Mouse (Mus musculus) kidney, postnatal 25 days (tissue): ENCODE measurements around the gene Cdk5r1.
A peak's percentile ranks its signal among the peaks of the same experiment; 100 is the strongest.
"Not testable (repeated sequence)": the region's sequence is repeated elsewhere in the genome, so short reads cannot be mapped to it uniquely, and the experiment has no call there.

Experiments
- DNase-seq, 2 experiments: peaks; one replicate each; pipeline ENCODE4 v3.0.0; 2021; ENCODE audit warnings: mixed read lengths in 2 of 2

The Cdk5r1 gene

DNA sequence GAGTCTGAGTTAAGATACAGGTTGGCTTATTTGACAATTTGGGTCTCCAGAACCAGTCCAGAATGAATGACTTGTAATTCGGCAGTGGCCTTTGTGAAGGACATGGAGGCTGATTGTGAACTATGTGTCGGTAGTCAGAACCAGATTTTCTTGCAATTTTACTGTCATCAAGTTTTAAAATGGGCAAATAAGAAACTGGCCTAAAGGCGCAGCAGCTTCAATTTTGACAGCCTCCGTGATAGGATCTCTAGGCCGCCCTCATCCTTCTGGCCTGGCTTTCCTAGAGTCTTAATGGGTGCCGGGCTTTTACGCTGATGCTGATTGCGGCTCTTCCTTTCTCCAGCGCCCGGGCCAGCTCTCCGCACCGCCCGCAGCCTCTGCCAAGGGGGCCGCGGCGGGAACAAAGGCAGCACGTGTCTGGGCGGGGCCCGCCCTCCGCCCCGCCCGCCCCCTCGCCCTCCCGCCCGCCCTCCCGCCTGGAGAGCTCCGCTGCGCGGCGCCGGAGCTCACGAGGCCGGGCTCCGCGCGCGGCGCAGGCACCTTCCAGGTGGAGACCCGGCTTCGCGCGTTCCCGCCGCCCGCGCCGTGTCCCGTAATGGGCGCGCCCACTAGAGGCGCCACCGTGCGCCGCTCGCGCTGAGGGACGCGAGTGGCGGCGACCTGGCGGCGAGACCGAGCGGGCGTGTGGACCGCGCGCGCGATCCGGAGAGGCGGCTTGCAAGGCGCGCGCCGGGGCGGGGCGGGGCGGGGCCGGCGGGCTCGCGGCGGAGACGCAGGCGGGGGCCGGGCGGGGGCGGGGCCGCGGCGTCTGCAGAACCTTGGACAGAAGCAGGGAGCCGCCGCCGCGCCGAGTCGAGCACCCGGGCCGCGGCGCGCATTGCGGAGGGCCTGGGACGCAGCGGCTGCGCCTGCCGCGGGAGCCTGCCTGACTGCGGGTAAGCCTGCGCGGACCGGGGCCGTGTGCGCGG lies at the start of gene Cdk5r1:
TSS of gene Cdk5r1 (plus strand) at position 802 of the 968 bp plus-strand sequence.
- peak; percentile 82 to 92 for DNase-seq

- DNase-seq = peak; percentile 97 to 98
Observed at GRCm38 (mm10) chr11:80428381-80429008, 48.3 kb upstream of the Cdk5r1 start, which contains the start of gene Psmd11. TSS of gene Psmd11 (plus strand) at chr11:80428615.

GRCm38 (mm10) chr11:80429009-80429475 lies 47.8 kb upstream of the Cdk5r1 start:
- peak; percentile 32 to 67 for DNase-seq

DNA sequence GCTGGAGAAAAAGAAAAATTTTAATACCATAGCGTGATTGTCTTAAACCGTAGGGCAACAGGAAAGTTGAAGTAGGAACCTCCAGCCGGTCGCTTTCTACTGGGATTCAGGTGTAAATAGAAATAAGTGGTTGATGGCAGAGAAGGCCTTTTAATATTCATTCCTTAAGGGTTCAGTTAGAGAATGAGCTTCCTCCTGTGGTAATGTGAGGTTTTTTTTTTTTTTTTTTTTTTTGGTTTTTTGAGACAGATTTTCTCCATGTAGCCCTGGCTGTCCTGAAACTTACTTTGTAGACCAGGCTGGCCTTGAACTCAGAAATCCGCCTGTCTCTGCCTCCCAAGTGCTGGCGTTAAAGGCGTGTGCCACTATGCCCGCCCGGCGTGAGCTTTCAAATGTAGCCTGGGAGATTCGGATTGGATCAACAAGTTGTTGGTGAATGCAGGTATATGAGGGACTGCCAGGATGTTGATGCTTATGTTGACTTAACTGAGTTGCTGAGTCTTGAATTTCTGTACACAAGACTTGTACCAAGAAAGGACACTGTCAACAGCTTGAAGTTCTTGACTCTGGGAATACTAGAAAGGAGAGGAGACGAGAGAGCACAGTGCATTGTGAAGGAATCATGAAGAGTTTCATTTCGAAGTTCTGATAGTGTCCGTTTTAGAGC lies 47.2 kb upstream of the Cdk5r1 start:
- no peak for DNase-seq

DNA sequence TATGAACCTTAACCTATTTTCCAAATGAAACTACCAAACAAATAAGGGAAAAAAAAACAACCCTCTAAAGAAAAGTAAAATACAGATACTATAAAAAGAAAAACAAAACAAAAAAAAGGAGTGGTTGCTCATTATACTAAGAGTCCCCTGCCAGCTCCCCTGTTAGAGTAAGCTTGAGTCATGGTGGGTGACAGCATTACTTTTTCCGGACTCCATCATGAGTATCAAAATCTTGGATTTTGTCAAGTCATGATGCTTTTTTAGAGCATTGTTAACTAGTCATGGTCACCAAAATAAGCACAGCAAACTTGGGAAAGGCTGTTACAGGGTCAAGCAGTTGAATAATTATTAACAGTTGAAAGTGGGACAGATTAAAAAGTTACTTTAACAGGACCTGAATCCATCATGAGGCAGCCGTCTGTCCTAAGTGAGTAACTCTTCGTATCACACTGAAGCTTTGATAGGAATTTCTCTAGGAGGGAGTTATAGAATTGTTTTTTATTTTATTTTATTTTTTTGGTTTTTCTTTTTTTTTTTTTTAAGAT lies 46.4 kb upstream of the Cdk5r1 start:
- peak in 1 of 2 experiments; percentile 12 for DNase-seq

DNA sequence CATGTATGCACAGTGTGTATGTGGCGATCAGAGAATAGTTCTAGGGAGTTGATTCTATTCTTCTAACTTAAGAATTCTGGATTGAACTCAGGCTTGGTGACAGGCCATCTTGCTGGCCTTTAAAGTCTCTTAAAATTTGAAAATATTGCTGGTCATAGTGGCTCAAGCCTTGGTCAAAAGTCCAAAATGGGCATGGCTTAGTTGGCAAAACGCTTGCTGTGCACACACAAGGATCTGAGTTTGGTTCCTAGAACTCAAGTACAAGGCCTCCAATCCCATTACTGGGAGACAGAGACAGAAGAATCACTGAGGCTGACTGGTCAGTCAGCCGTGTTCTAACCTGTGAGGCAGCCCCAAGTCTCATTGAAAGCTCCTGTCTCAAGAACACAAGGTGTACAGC lies 29.9 kb upstream of the Cdk5r1 start:
- DNase-seq = no peak

DNA sequence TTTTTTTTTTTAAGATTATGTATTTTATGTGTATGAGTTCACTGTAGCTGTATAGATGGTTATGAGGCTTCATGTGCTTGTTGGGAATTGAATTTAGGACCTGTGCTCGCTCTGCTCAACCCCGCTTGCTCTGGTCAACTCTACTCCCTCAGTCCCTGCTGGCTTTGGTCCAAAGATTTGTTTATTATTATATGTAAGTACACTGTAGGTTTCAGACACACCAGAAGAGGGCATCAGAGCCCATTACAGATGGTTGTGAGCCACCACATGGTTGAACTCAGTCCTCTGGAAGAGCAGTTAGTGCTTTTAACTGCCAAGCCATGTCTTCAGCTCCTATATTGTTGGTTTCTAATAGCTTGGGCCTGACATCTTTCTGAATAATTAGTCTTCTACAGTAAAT lies 27.0 kb upstream of the Cdk5r1 start:
- DNase-seq = no peak

DNA sequence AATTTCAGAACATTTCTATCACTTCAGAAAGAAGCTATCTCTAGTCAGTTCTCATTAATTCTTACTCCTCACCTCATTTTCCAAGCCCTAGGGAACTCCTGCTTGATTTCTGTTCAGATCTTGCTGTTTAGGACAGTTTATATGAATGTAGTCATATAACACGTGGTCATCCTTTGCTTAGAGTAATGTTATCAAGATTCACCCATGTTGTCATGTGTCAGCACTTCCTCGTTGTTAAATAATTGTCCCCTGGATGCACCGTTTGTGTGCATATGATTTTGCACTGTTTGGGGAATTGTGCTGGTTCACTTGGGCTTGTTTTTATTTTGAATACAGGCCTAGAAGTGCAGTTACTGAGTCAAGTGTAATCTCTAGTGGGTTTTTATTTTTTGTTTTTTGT lies 24.6 kb upstream of the Cdk5r1 start:
- no peak for DNase-seq

GRCm38 (mm10) chr11:80453198-80453597 lies 23.6 kb upstream of the Cdk5r1 start:
- DNase-seq = no peak

DNA sequence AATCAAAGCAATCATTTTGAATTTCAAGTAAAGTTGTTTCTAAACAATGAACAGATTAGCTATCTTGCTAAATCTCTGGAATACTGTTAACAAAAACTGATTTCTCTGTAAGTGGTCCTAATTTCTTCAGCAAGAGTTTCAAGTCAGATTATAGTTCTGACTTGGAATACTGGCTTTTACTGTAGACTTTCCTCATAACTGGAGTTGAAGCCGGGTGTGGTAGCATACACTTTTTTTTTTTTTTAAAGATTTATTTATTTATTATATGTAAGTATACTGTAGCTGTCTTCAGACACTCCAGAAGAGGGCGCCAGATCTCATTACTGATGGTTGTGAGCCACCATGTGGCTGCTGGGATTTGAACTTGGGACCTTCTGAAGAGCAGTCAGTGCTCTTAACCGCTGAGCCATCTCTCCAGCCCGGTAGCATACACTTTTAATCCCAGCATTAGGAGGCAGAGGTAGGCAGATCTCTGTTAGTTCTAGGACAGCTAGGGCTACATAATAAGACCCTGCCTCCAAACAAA lies 13.2 kb upstream of the Cdk5r1 start:
- DNase-seq = not testable (repeated sequence)

- peak in 1 of 2 experiments; percentile 43 for DNase-seq
Observed at GRCm38 (mm10) chr11:80471836-80472605, 4.8 kb upstream of the Cdk5r1 start.

DNA sequence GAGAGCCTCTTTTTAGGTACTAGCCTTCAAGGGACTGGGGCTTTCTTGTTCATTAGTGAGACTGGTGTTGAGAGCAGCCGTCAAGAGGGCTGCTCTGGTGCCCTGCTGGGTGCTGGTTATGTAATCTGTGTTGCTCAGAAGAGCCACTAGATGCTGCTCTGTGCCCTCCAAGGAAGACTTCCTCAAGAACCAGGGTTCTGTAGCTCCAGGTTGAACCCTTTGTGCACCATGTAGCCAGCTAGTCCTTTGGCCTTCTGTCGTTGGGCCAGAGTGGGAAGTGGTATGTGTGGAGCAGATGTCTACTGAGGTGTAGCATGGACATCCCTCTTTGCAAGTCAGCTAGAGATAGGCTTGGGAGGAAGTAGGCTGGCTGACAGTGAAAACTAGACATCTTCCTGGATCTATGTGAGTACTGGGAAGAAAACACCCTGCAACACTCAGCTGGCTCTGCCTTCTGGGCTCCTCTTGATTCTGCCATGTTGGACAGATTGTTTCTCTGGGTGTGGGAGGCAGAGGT lies 2.6 kb upstream of the Cdk5r1 start:
- DNase-seq = peak in 1 of 2 experiments; percentile 52

- peak in 1 of 2 experiments; percentile 43 for DNase-seq
Observed at GRCm38 (mm10) chr11:80474846-80475245, 2.0 kb upstream of the Cdk5r1 start.

DNA sequence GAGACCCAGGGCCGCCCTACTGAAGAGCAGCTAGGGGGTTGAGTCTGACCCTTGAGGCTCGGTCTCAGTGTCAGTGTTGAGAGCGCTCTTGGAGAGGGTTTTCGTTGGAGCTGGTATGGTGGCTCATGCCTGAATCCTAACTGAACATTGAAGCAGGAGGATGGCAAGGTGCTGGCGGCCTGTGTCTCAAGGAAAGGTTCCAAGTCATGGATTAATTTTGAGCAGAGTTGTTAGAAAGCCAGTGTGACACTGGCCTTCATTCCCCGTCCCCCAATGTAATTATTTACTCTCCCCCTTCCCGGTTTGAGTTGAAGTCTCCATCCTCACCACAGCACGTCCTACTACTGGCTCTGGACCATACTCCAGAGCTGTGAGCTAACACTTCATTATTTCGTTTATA lies 1.3 kb upstream of the Cdk5r1 start:
- DNase-seq = peak in 1 of 2 experiments; percentile 15

DNA sequence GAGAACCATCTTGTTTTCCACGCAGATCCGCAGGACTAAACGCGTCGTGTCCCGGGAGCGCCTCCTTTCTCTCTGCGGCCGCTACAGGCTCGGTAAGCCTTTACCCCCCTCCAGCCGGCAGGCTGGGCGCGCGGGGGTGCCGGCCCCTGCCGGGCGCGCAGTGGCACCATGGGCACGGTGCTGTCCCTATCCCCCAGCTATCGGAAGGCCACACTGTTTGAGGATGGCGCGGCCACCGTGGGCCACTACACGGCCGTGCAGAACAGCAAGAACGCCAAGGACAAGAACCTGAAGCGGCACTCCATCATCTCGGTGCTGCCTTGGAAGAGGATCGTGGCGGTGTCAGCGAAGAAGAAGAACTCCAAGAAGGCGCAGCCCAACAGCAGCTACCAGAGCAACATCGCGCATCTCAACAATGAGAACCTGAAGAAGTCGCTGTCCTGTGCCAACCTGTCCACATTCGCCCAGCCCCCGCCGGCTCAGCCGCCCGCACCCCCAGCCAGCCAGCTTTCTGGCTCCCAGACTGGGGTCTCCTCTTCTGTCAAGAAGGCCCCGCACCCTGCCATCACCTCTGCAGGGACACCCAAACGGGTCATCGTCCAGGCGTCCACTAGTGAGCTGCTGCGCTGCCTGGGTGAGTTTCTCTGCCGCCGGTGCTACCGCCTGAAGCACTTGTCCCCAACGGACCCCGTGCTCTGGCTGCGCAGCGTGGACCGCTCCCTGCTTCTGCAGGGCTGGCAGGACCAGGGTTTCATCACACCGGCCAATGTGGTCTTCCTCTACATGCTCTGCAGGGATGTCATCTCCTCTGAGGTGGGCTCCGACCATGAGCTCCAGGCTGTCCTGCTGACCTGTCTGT lies 747 bp downstream of the Cdk5r1 start:
- DNase-seq = peak in 1 of 2 experiments; percentile 42

DNA sequence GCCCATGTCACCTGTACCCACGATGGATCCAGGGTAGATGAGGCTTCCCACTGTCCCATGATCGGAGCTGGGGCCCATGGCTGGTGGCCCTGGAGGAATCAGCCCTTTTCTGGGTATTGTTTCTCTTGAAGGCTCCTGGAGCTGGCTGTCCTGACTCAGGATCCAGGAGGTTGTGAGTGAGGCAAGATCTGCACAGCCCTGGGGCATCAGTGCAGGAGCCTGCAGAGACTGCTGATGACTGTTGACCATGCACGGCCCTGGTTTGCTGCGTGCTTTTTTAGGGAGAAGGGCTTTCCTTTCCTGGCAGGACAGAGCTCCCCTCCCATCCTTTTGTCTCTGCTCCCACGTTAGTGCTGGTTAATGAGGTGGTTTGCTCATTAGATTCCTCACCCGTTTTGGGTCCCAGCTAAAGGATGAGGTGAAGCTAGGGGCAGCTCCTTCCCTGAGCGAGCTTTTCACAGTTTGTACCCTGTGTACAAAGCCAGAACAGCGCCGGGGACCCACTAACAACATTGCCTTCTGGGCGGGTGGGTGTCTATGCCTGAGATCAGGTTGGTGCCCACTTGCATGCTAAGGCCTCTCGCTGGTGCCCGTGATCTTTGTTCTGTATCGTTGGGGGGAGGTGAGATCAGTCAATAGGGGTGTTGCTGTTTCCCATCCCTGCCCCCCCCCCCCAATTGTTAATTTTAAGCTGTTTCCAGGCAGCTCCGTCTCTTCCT lies 2.0 kb downstream of the Cdk5r1 start:
- no peak for DNase-seq

- peak in 1 of 2 experiments; percentile 23 for DNase-seq
Observed at GRCm38 (mm10) chr11:80479425-80479824, 2.6 kb downstream of the Cdk5r1 start.

- DNase-seq = peak in 1 of 2 experiments; percentile 39
Observed at GRCm38 (mm10) chr11:80479906-80480866, 3.4 kb downstream of the Cdk5r1 start.
